Mouse (Mus musculus) embryonic fibroblast, embryonic 13.5 days (primary cell): ENCODE measurements around the gene Fbrs.

Source experiments
- CTCF ChIP-seq: IDR thresholded peaks from 2 replicates; pipeline ENCODE4 v1.5.1; 2011; ENCODE audit warnings: mild to moderate bottlenecking, control low read depth, low read length, moderate library complexity, borderline replicate concordance; ENCODE audit not compliant: insufficient read depth
- POLR2A ChIP-seq: IDR thresholded peaks from 2 replicates; pipeline ENCODE4 v1.6.1; 2011; ENCODE audit warnings: low read depth, mild to moderate bottlenecking, control low read depth, low read length, moderate library complexity

GRCm38 (mm10) chr7:127508291-127508690, 29.3 kb downstream of the Fbrs start:
- TF ChIP-seq POLR2A (no peak), CTCF (no peak)
